In genomic region chr17:83706116-83706593, GRCm38 (mm10) we compare ENCODE assay signal across 8 mouse cellular contexts. TPM values are rescaled to one million over a fixed set of nuclear protein-coding genes. Genes with fewer than 3 reads are reported as not detected.
DNase-seq lines count a peak whose midpoint lies in the region; ATAC-seq and TF ChIP-seq lines count a peak whose summit lies in the region.

Gene Mta3 (plus strand): TSS chr17:83706163.

- H3K27me3 ChIP-seq in hindbrain, embryonic 12.5 days: no peaks in the 10 kb centered on the region
- no peaks in the 10 kb centered on the region for H3K27me3 ChIP-seq in lung, postnatal 0 days (replicated peaks; ENCODE audit: insufficient read depth, low read length)

- no peak for TF ChIP-seq EP300 in lung, postnatal 0 days (IDR thresholded peaks at IDR 0.05)

- H3K9me3 ChIP-seq in hindbrain, embryonic 12.5 days (replicated peaks): no peaks in the 10 kb centered on the region
- no peaks in the 10 kb centered on the region for H3K9me3 ChIP-seq in lung, postnatal 0 days (ENCODE audit: low read length)

- peak within 1 kb of the TSS; percentile 85 for H3K4me3 ChIP-seq in hindbrain, embryonic 12.5 days
- peak within 1 kb of the TSS; percentile 87 for H3K4me3 ChIP-seq in lung, postnatal 0 days (ENCODE audit: low read depth, low read length)

- TF ChIP-seq CTCF in lung, postnatal 0 days (IDR thresholded peaks at IDR 0.05): no peak

- ATAC-seq in hindbrain, embryonic 12.5 days (ENCODE audit: low FRiP score): peak; percentile 78
- peak; percentile 64 for ATAC-seq in lung, postnatal 0 days

- peak within 1 kb of the TSS; percentile 94 for H3K9ac ChIP-seq in hindbrain, embryonic 12.5 days
- peak within 1 kb of the TSS; percentile 94 for H3K9ac ChIP-seq in lung, postnatal 0 days (replicated peaks; ENCODE audit: low read depth)

- peak within 1 kb of the TSS; percentile 85 for H3K4me2 ChIP-seq in hindbrain, embryonic 12.5 days (replicated peaks)
- peak within 1 kb of the TSS; percentile 97 for H3K4me2 ChIP-seq in lung, postnatal 0 days (replicated peaks; ENCODE audit: low read depth, low read length)

- DNase-seq in T-cell, adult 2 months (ENCODE audit: low spot score): peak; percentile 57
- DNase-seq in cerebellum, postnatal 14 days: peak; percentile 79 to 83
- peak; percentile 51 for DNase-seq in gastrocnemius, adult 18-20 months (ENCODE audit: low spot score)
- DNase-seq in layer of hippocampus, postnatal 10 days (ENCODE audit: low spot score in 2 of 2): peak; percentile 65 to 80
- peak; percentile 51 for DNase-seq in lung, postnatal 0 days (ENCODE audit: low spot score)
- DNase-seq in ovary, postnatal 14 days (ENCODE audit: low spot score): peak; percentile 67
- peak; percentile 87 for DNase-seq in thymus, postnatal 4 days

- peaks cover 11% of the 10 kb centered on the region; the same call in 1 of the 2 replicates for H3K36me3 ChIP-seq in hindbrain, embryonic 12.5 days
- H3K36me3 ChIP-seq in lung, postnatal 0 days (ENCODE audit: insufficient read depth, low read length): no peaks in the 10 kb centered on the region

- H3K4me1 ChIP-seq in hindbrain, embryonic 12.5 days: peaks cover 9% of the 10 kb centered on the region
- peaks cover 7% of the 10 kb centered on the region; the same call in 1 of the 2 replicates for H3K4me1 ChIP-seq in lung, postnatal 0 days (ENCODE audit: insufficient read depth, low read depth, low read length)

- peak within 1 kb of the TSS; percentile 90 for H3K27ac ChIP-seq in hindbrain, embryonic 12.5 days
- peak within 1 kb of the TSS; percentile 97 for H3K27ac ChIP-seq in lung, postnatal 0 days (ENCODE audit: low read length)

- WGBS in hindbrain, embryonic 12.5 days: 3% methylated on average over 16 of the region's 56 CpGs
- 0% methylated on average over 1 of the region's 56 CpGs for WGBS in lung, postnatal 0 days

RNA-seq across cellular contexts. Expression of gene Mta3, which starts in this region (rescaled TPM):
- 1 to 10 TPM; 7.9 to 8.4 TPM for total RNA-seq in gastrocnemius, adult 18-20 months (2021)
- 43.4 and 46.4 TPM in 2 replicates for polyA plus RNA-seq in hindbrain, embryonic 12.5 days (2016; fragmentation: Nextera tagmentation; extraction: Ambion mirVana)
- 10 to 100 TPM; 54.9 to 59.0 TPM for total RNA-seq in layer of hippocampus, postnatal 10 days (2021)
- 32.0 and 40.0 TPM in 2 replicates for polyA plus RNA-seq in lung, postnatal 0 days (2015; fragmentation: Nextera tagmentation; extraction: Ambion mirVana)

Comparison
In these comparisons a context has a peak if more than half of its experiments do, and no peak if none do; other contexts are left out.
1. Peak in every context shown above with its lines: DNase-seq, ATAC-seq, H3K4me3 ChIP-seq and H3K27ac ChIP-seq.
2. RNA of gene Mta3 (total RNA-seq): 54.9 to 59.0 TPM in layer of hippocampus, postnatal 10 days; 7.9 to 8.4 TPM in gastrocnemius, adult 18-20 months; every median in the first group is over 4 times any median in the second.